32 mouse cellular contexts compared by ENCODE assay signal in genomic region chr12:103635846-103636245, GRCm38 (mm10). TPM values are rescaled to one million over a fixed set of nuclear protein-coding genes. Genes with fewer than 3 reads are reported as not detected.
DNase-seq lines count a peak whose midpoint lies in the region; ATAC-seq and TF ChIP-seq lines count a peak whose summit lies in the region.
"Had no signal": no experiment of that assay in that cellular context is flagged by ENCODE, and none has a peak within 500 bp of the region (broad histone marks: within the 10 kb centered on the region; RNA-seq: fewer than 3 reads in every experiment).

No protein-coding gene starts in this region.

- H3K9me3 ChIP-seq in liver, embryonic 12.5 days (replicated peaks) = no peaks in the 10 kb centered on the region
- H3K9me3 ChIP-seq in liver, embryonic 15.5 days (replicated peaks) = no peaks in the 10 kb centered on the region
- H3K9me3 ChIP-seq: embryonic facial prominence, embryonic 10.5 days; embryonic facial prominence, embryonic 13.5 days; forebrain, embryonic 12.5 days; forebrain, embryonic 15.5 days; heart, embryonic 13.5 days; hindbrain, embryonic 12.5 days; hindbrain, embryonic 15.5 days had no signal

- DNase-seq in liver, adult 2 months (ENCODE audit: extremely low read depth, low read depth, low spot score) = peak; percentile 99
- no peak for DNase-seq in liver
- peak; percentile 51 for DNase-seq in yolk sac, embryonic 10.5 days (ENCODE audit: low spot score)
- DNase-seq in thymus, postnatal 25 days = no peak
- no peak for DNase-seq in thymus, adult 18-20 months
- DNase-seq: adrenal gland, postnatal 10 days; adrenal gland, postnatal 36 days; cerebellum, adult 11 months; cerebellum, adult 2 months; cerebellum, adult 9-11 months; cerebellum, postnatal 25 days; gastrocnemius, postnatal 25 days; heart, adult 18-20 months had no signal

- peaks cover 23% of the 10 kb centered on the region for H3K4me1 ChIP-seq in liver, adult 2 months (ENCODE audit: control insufficient read depth, insufficient read depth, low read length)
- H3K4me1 ChIP-seq in liver, embryonic 12.5 days = no peaks in the 10 kb centered on the region; the same call in 1 of the 2 replicates
- H3K4me1 ChIP-seq in liver, embryonic 15.5 days (replicated peaks) = no peaks in the 10 kb centered on the region
- H3K4me1 ChIP-seq: embryonic facial prominence, embryonic 10.5 days; embryonic facial prominence, embryonic 13.5 days; forebrain, embryonic 12.5 days; forebrain, embryonic 15.5 days; heart, embryonic 13.5 days; hindbrain, embryonic 12.5 days; hindbrain, embryonic 15.5 days had no signal

- no peak for TF ChIP-seq CTCF in liver, adult 2 months (IDR thresholded peaks at IDR 0.05; ENCODE audit: low read depth, low read length)

- ATAC-seq in liver, embryonic 12.5 days = peak; percentile 63
- peak; percentile 79 for ATAC-seq in liver, embryonic 15.5 days (ENCODE audit: insufficient read depth)
- ATAC-seq in inflammation-experienced regulatory T-cells, adult 6 months = no peak
- ATAC-seq: activated CD4-positive, CD25-positive, alpha-beta regulatory T cell, adult 4 months; forebrain, embryonic 15.5 days had no signal

- H3K4me3 ChIP-seq in liver, adult 2 months (ENCODE audit: insufficient read depth, low read depth, low read length) = no peak overlapping the region
- no peak overlapping the region for H3K4me3 ChIP-seq in liver, embryonic 12.5 days
- H3K4me3 ChIP-seq in liver, embryonic 15.5 days (replicated peaks) = no peak overlapping the region
- H3K4me3 ChIP-seq: embryonic facial prominence, embryonic 10.5 days; embryonic facial prominence, embryonic 13.5 days; erythroblast, embryonic 14.5 days; forebrain, embryonic 12.5 days; forebrain, embryonic 15.5 days; heart, embryonic 13.5 days; hindbrain, embryonic 12.5 days; hindbrain, embryonic 15.5 days had no signal

- TF ChIP-seq POLR2A in liver, adult 2 months (IDR thresholded peaks at IDR 0.05; ENCODE audit: extremely low read depth, insufficient read depth, low read length) = no peak

- H3K27me3 ChIP-seq in liver, adult 2 months (ENCODE audit: control insufficient read depth, insufficient read depth, low read length) = no peaks in the 10 kb centered on the region
- no peaks in the 10 kb centered on the region for H3K27me3 ChIP-seq in liver, embryonic 12.5 days (replicated peaks)
- H3K27me3 ChIP-seq in liver, embryonic 15.5 days = no peaks in the 10 kb centered on the region
- H3K27me3 ChIP-seq: embryonic facial prominence, embryonic 13.5 days; forebrain, embryonic 12.5 days; forebrain, embryonic 15.5 days; heart, embryonic 13.5 days; hindbrain, embryonic 12.5 days; hindbrain, embryonic 15.5 days had no signal

- no peak overlapping the region for H3K4me2 ChIP-seq in liver, embryonic 12.5 days
- no peak overlapping the region for H3K4me2 ChIP-seq in liver, embryonic 15.5 days
- H3K4me2 ChIP-seq: embryonic facial prominence, embryonic 13.5 days; forebrain, embryonic 12.5 days; forebrain, embryonic 15.5 days; heart, embryonic 13.5 days; hindbrain, embryonic 12.5 days; hindbrain, embryonic 15.5 days had no signal

- H3K9ac ChIP-seq in liver, adult 2 months (ENCODE audit: low read depth, low read length) = no peak overlapping the region
- H3K9ac ChIP-seq in liver, embryonic 12.5 days = no peak overlapping the region
- H3K9ac ChIP-seq in liver, embryonic 15.5 days = no peak overlapping the region
- H3K9ac ChIP-seq: embryonic facial prominence, embryonic 13.5 days; forebrain, embryonic 12.5 days; forebrain, embryonic 15.5 days; heart, embryonic 13.5 days; hindbrain, embryonic 12.5 days; hindbrain, embryonic 15.5 days had no signal

- WGBS in liver, adult 2 months = 23% methylated on average over 2 of the region's 2 CpGs
- 45% methylated on average over 2 of the region's 2 CpGs for WGBS in liver, embryonic 12.5 days (ENCODE audit: insufficient replicate concordance)
- WGBS in liver, embryonic 15.5 days (ENCODE audit: insufficient replicate concordance) = 57% methylated on average over 2 of the region's 2 CpGs

- peaks cover 2% of the 10 kb centered on the region; the same call in 1 of the 2 replicates for H3K79me2 ChIP-seq in liver, adult 2 months (ENCODE audit: control insufficient read depth, insufficient read depth, low read length)

- no peaks in the 10 kb centered on the region for H3K36me3 ChIP-seq in liver, adult 2 months (ENCODE audit: control insufficient read depth, insufficient read depth, low read length)
- no peaks in the 10 kb centered on the region for H3K36me3 ChIP-seq in liver, embryonic 12.5 days
- H3K36me3 ChIP-seq in liver, embryonic 15.5 days (replicated peaks) = no peaks in the 10 kb centered on the region
- H3K36me3 ChIP-seq: embryonic facial prominence, embryonic 10.5 days; embryonic facial prominence, embryonic 13.5 days; forebrain, embryonic 12.5 days; forebrain, embryonic 15.5 days; heart, embryonic 13.5 days; hindbrain, embryonic 12.5 days; hindbrain, embryonic 15.5 days had no signal

- peak overlapping the region; percentile 79 for H3K27ac ChIP-seq in liver, adult 2 months (replicated peaks; ENCODE audit: insufficient read depth, low read depth, low read length)
- no peak overlapping the region for H3K27ac ChIP-seq in liver, embryonic 12.5 days
- H3K27ac ChIP-seq in liver, embryonic 15.5 days (replicated peaks) = no peak overlapping the region
- H3K27ac ChIP-seq: embryonic facial prominence, embryonic 10.5 days; embryonic facial prominence, embryonic 13.5 days; forebrain, embryonic 12.5 days; forebrain, embryonic 15.5 days; heart, embryonic 13.5 days; hindbrain, embryonic 12.5 days; hindbrain, embryonic 15.5 days had no signal

RNA-seq across cellular contexts. Expression of gene Serpina10, which starts 4.6 kb away (rescaled TPM):
- 204 and 223 TPM in 2 replicates for total RNA-seq in liver, adult 2 months (2014; rRNA removed)
- 74.7 and 83.9 TPM in 2 replicates for polyA plus RNA-seq in liver, adult 2 months (2012; rRNA removed)
- polyA plus RNA-seq in liver, embryonic 12.5 days (2016; fragmentation: Nextera tagmentation; extraction: Ambion mirVana) = 24.0 and 26.4 TPM in 2 replicates
- 44.0 and 44.7 TPM in 2 replicates for polyA plus RNA-seq in liver, embryonic 15.5 days (2015; fragmentation: Nextera tagmentation; extraction: Ambion mirVana)
- not detected for polyA plus RNA-seq in inflammation-experienced regulatory T-cells, adult 6 months (2017; shearing (Covaris generic))
- total RNA-seq: common myeloid progenitor, adult 5-6 weeks; ES-E14; gastrocnemius, adult 8-10 months; gastrocnemius, postnatal 25 days; heart, postnatal 25 days; hematopoietic stem cell, adult 5-6 weeks had no signal
- polyA plus RNA-seq: activated CD4-positive, CD25-positive, alpha-beta regulatory T cell, adult 4 months; cerebellum, adult 2 months; embryonic facial prominence, embryonic 10.5 days; erythroblast, embryonic 14.5 days; forebrain, embryonic 12.5 days; gonadal fat pad, adult 2 months; heart, embryonic 16.5 days; hindbrain, embryonic 12.5 days had no signal

RNA-seq across cellular contexts. Expression of gene Serpina6, which starts 21.2 kb away (rescaled TPM):
- 256 and 388 TPM in 2 replicates for total RNA-seq in liver, adult 2 months (2014; rRNA removed)
- polyA plus RNA-seq in liver, adult 2 months (2012; rRNA removed) = 227 and 246 TPM in 2 replicates
- polyA plus RNA-seq in liver, embryonic 12.5 days (2016; fragmentation: Nextera tagmentation; extraction: Ambion mirVana) = 1,015 and 1,058 TPM in 2 replicates
- polyA plus RNA-seq in liver, embryonic 15.5 days (2015; fragmentation: Nextera tagmentation; extraction: Ambion mirVana) = 1,444 and 1,483 TPM in 2 replicates
- polyA plus RNA-seq in inflammation-experienced regulatory T-cells, adult 6 months (2017; shearing (Covaris generic)) = not detected
- total RNA-seq: common myeloid progenitor, adult 5-6 weeks; ES-E14; gastrocnemius, adult 8-10 months; gastrocnemius, postnatal 25 days; heart, adult 18-20 months; heart, postnatal 25 days; hematopoietic stem cell, adult 5-6 weeks had no signal
- polyA plus RNA-seq: activated CD4-positive, CD25-positive, alpha-beta regulatory T cell, adult 4 months; cerebellum, adult 2 months; embryonic facial prominence, embryonic 10.5 days; embryonic facial prominence, embryonic 13.5 days; forebrain, embryonic 12.5 days; forebrain, embryonic 15.5 days; hindbrain, embryonic 12.5 days had no signal

RNA-seq across cellular contexts. Expression of gene Serpina16, which starts 40.1 kb away (rescaled TPM):
- total RNA-seq in liver, adult 2 months (2014; rRNA removed) = not detected in 2 replicates
- polyA plus RNA-seq in liver, adult 2 months (2012; rRNA removed) = not detected in 2 replicates
- not detected in 2 replicates for polyA plus RNA-seq in liver, embryonic 12.5 days (2016; fragmentation: Nextera tagmentation; extraction: Ambion mirVana)
- polyA plus RNA-seq in liver, embryonic 15.5 days (2015; fragmentation: Nextera tagmentation; extraction: Ambion mirVana) = 0.17 TPM in 1 of 2 replicates, not detected in the other
- polyA plus RNA-seq in inflammation-experienced regulatory T-cells, adult 6 months (2017; shearing (Covaris generic)) = not detected
- total RNA-seq: adrenal gland, postnatal 10 days; adrenal gland, postnatal 36 days; common myeloid progenitor, adult 5-6 weeks; ES-E14; gastrocnemius, adult 8-10 months; gastrocnemius, postnatal 25 days; heart, adult 18-20 months; heart, postnatal 25 days; hematopoietic stem cell, adult 5-6 weeks had no signal
- polyA plus RNA-seq: activated CD4-positive, CD25-positive, alpha-beta regulatory T cell, adult 4 months; cerebellum, adult 2 months; embryonic facial prominence, embryonic 10.5 days; embryonic facial prominence, embryonic 13.5 days; erythroblast, embryonic 14.5 days; forebrain, embryonic 12.5 days; forebrain, embryonic 15.5 days; heart, embryonic 13.5 days; heart, embryonic 16.5 days; hindbrain, embryonic 12.5 days; hindbrain, embryonic 15.5 days had no signal

RNA-seq across cellular contexts. Expression of gene Serpina1f, which starts 59.5 kb away (rescaled TPM):
- total RNA-seq in liver, adult 2 months (2014; rRNA removed) = not detected in 2 replicates
- not detected in 2 replicates for polyA plus RNA-seq in liver, adult 2 months (2012; rRNA removed)
- 0.13 and 0.21 TPM in 2 replicates for polyA plus RNA-seq in liver, embryonic 12.5 days (2016; fragmentation: Nextera tagmentation; extraction: Ambion mirVana)
- 0.05 TPM in 2 replicates for polyA plus RNA-seq in liver, embryonic 15.5 days (2015; fragmentation: Nextera tagmentation; extraction: Ambion mirVana)
- not detected for polyA plus RNA-seq in inflammation-experienced regulatory T-cells, adult 6 months (2017; shearing (Covaris generic))
- total RNA-seq: adrenal gland, postnatal 10 days; adrenal gland, postnatal 36 days; common myeloid progenitor, adult 5-6 weeks; ES-E14; gastrocnemius, adult 8-10 months; gastrocnemius, postnatal 25 days; heart, adult 18-20 months; heart, postnatal 25 days; hematopoietic stem cell, adult 5-6 weeks had no signal
- polyA plus RNA-seq: activated CD4-positive, CD25-positive, alpha-beta regulatory T cell, adult 4 months; cerebellum, adult 2 months; embryonic facial prominence, embryonic 10.5 days; embryonic facial prominence, embryonic 13.5 days; erythroblast, embryonic 14.5 days; forebrain, embryonic 12.5 days; forebrain, embryonic 15.5 days; heart, embryonic 13.5 days; heart, embryonic 16.5 days; hindbrain, embryonic 12.5 days; hindbrain, embryonic 15.5 days had no signal

Comparison
In these comparisons a context has a peak if more than half of its experiments do, and no peak if none do; other contexts are left out.
1. DNase-seq: peak in liver, adult 2 months (single experiment) and yolk sac, embryonic 10.5 days (single experiment); none in liver (single experiment), thymus, postnatal 25 days (single experiment) and thymus, adult 18-20 months (0 of 2).
2. RNA of gene Serpina10, which starts 4.6 kb away (polyA plus RNA-seq): 74.7 to 83.9 TPM in liver, adult 2 months, 44.0 to 44.7 TPM in liver, embryonic 15.5 days and 24.0 to 26.4 TPM in liver, embryonic 12.5 days; not detected in inflammation-experienced regulatory T-cells, adult 6 months; every median in the first group is over 10 times any median in the second.
3. RNA of gene Serpina6, which starts 21.2 kb away (polyA plus RNA-seq): 1,444 to 1,483 TPM in liver, embryonic 15.5 days, 1,015 to 1,058 TPM in liver, embryonic 12.5 days and 227 to 246 TPM in liver, adult 2 months; not detected in inflammation-experienced regulatory T-cells, adult 6 months; every median in the first group is over 100 times any median in the second.